Mouse (Mus musculus): Measurements from ENCODE around the gene Cd300ld5. TPM values are rescaled to one million over a fixed set of nuclear protein-coding genes. Genes with fewer than 3 reads are reported as not detected.
"Not testable (repeated sequence)": the region's sequence is repeated elsewhere in the genome, so short reads cannot be mapped to it uniquely, and the experiment has no call there.

The Cd300ld5 gene
- 1 to 10 TPM; 1.3 to 3.9 TPM for total RNA-seq (2021)
- long read RNA-seq, experiment 1 = 0 reads
- long read RNA-seq, experiment 2 = 0 reads

DNA sequence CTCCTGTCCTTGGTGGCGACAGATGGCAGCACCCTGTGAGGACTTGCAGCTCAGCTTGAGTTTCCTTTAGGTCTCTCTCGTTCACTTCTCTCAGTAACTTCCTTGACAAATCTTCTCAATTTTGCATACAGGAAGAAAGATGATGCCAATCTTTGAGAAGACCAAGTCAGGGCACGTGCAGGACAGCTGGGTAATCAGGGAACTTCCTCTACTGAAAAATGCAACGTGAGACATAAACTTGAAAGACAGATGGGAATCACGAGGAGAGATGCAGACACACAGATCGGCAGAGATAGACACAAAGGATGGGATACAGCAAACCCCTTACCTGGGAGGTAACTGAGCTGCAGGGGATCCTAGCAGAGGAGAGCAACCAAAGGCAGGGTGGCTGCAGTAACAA is at the start of gene Cd300ld5:
TSS of gene Cd300ld5 (minus strand) at position 101 of the 400 bp plus-strand sequence.
- not testable (repeated sequence) for DNase-seq

DNA sequence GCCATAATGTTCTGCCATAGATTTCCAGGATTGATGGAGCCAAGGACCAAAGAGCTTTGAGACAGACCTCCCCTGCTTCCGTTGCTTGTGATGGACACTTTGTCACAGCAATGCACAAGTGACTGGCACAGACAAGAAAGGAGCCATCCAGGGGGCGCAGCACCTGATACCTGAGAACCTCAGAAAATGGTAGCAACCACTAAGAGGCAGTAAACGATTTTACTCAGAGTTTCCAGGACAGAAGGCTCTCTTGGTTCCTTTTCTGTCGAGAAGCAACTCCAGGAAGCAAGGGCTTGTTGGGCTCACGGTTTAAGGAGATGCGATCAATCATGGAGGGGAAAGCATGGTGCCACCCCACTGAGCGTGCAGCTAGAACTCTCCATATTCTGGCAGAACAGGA is 48.6 kb upstream of the Cd300ld5 start:
- no peak for DNase-seq

DNA sequence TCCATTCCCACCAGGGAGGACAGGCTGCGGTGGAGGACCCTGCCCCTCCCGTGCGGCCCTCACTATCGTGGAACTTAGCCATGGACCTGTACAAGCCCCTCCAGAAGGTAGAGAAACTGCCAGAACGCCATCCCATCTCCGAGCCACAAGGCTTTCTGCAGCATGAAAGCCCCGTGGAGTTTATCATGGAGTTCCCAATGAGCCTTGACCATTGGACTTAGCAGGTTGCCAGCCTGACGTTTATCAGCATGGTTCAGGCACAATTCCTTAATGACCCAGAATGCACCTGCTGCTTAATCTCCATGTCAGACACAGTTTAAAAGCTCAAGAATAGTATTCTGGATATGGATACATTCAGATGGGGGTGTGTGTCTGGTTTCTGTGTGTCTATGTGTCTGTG is 47.5 kb upstream of the Cd300ld5 start:
- no peak for DNase-seq

DNA sequence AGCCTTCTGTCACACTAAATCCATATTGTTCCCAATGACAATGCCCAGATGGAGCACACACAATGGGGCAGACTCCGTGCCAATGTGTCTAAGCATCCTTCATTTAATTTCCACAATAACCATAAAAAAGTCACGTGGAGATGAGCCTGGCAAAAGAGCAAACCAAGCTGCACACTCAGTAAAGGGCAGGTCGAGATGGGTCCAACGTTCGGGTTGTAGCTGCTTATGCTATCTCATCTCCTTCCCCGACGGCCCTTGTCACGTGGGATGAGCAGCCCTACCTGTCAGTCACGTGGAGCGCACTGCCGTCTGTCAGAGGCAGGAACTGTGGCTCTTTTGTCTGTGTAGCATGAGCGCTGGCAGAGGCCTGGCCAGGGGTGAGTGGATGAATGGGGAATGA is 47.0 kb upstream of the Cd300ld5 start:
- no peak for DNase-seq

DNA sequence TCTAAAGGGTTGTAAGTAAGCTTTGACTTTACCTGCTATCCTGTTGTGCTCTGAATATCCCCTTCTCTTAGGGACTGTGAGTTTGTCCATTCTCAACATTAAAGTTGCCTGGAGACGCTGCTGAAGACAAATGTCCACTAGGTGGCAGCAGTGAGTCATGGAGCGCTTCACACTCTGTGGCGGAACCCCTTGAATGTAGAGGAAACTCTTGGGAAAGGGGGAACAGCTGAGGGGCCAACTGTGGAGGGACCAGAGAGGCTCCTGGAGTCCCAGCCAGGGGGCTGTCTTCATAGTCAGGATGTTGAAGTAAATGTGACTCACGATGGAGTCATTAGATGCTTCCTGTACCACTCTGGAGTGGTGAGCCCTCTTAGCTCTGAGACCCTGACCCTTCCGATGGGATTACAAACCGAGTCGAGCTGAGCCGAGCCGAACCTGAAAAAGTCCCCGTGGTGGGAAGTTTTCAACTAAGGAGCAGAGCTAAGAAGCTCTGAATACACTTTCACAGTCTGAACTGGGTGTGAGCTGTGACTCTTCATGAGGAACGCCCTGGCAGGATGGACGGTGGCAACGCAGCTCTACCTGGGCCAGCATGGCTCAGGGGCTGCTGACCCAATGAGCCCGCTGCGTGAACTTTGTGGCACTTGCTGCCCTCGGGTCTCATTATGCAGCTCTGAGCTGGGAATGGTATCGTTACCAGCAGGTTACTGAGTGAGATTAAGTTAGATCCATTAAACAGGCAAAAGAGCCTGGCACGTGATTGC is 46.0 kb upstream of the Cd300ld5 start:
- DNase-seq = peak; percentile 85

DNA sequence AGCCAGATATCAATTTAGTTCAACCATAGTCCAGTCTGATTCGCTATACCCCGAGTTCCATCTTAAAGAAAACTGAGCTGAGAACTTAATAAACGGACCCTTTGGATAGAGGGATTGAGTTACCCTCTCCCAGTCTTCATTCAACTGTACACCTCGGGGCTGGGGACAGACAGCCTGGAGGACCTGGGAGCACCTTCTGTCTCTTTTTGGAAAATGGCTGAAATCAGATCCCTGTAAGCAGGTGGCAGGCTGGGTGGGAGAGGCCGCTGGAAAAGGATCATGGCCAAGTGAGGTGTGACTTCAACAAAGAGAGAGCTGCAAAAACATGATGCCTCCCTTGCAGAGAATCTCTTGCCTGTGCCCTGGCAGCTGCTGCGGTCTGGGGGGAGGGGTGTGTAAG is 44.6 kb upstream of the Cd300ld5 start:
- no peak for DNase-seq

DNA sequence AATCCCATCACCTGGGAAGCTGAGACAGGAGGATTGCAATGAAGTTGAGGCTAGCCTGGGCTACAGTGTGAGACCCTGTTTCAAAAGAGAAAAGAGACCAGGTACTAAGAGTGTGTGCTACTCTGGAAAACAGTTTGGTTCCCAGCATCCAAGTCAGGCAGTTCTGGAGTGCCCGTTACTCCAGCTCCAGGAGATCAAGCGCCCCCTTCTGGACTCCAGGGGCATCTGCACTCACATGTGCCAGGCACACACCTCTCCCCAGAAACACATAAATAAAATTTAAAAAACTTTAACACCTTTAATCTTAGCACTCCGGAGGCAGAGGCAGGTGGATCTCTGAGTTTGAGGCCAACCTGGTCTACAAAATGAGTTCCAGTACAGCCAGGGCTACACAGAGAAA is 43.8 kb upstream of the Cd300ld5 start:
- DNase-seq = no peak

DNA sequence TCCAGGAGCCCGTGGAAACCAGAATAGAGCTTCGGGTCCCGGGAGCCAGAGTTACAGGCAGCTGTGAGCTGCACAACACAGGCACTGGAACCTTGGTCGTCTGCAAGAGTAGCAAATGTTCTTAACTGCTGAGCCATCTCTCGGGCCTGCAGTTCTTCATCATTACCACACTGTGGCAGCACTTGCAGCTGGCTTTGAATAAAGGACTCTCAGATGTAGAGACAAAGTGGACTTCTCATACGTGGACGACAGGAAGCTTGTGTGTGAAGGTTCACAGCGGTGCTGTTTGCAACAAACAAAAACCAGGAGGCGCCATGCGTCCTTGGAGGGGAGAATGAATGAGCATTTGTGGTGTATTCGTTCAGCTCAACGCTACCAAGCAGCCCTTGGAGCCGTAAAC is 43.3 kb upstream of the Cd300ld5 start:
- peak; percentile 52 for DNase-seq

DNA sequence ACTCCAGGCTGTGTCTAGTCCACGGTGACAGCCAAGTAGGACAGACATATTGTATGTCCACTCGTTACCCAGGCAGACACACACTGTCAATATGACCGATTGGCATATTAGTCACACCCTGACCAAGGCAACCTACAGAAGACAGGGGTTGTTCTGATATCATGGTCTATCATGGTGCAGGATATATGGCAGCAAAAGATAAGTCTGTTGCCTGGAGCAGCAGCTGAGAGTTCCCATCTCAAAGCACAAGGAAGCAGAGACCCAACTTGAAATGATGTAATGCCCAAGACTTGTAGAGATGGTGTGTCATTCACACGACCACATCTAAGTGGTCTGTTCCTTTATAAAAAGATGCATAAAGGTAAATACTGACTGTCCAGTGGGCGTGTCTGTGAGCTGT is 41.1 kb upstream of the Cd300ld5 start:
- DNase-seq = no peak

DNA sequence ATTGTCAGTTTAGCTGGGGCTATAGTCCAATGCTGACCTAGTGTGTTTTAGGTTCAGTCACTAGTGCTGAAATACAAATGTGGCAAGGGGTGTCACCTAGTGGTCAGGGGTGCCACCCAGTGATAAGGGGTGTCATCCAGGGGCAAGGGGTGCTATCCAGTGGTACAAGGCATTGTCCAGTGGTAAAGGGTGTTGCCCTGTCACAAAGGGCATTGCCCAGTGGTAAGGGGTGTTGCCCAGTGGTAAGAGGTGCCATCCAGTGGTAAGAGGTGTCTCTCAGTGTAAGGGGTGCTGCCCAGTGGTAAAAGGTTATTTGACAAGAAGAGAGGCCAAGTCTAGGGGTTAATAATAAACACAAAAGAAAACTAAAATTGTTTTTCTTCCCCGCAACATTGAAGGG is 39.9 kb upstream of the Cd300ld5 start:
- DNase-seq = no peak

DNA sequence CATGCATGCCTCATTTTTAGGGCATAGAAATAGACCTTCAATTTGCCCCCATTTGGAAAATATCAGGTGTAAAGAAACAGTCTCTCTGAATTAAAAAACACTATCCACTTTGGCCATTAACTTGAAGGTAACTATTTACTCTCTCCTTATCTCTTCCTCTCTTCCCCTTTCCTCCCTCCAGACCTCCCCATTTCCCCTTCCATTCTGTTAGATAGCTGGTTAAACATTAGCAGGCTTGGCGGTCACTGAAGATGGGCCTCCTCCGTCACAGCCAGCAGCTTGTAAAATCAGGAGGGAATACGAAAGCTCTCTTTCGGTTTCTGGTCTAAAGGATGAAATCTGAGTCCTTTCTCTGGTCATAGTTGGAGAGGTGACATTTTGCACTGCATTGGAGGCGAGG is 38.3 kb upstream of the Cd300ld5 start:
- DNase-seq = no peak

DNA sequence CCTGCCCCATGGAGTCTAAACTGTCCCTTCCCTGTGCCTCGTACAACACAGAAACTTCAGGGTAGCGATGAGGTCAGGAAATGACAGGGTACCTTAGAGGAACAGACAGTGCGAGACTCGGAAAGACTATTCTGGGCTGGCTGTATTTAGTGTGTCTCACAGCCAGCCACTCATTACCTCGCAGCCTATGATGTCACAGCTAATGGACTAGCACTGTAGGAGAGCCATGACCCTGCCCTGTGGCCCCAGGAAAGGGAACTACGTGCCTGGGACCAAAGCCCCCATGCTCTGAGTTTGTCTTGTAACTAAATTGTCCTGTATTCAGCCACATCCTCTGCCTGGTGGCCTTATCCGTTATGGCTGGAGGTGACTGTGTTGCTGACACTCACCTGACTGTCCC is 37.8 kb upstream of the Cd300ld5 start:
- no peak for DNase-seq

DNA sequence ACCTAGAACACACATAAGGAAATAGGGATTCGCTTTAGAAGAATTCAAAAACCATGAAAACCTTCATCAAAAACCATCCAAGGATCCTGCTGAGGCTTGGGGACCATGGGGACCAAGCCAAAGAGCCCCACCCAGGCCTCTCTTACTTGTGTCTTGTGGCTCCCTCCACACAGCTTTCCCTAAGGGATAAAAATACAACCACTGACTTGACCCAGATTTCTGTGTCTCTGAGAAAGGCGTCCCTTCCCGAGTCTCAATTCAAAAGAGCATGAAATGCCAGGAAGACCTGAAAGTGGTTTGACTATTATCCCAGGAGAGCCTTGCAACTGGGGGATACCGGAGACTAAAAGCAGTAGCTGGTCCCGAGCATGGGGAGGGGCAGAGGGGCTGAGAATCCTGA is 35.4 kb upstream of the Cd300ld5 start:
- no peak for DNase-seq

DNA sequence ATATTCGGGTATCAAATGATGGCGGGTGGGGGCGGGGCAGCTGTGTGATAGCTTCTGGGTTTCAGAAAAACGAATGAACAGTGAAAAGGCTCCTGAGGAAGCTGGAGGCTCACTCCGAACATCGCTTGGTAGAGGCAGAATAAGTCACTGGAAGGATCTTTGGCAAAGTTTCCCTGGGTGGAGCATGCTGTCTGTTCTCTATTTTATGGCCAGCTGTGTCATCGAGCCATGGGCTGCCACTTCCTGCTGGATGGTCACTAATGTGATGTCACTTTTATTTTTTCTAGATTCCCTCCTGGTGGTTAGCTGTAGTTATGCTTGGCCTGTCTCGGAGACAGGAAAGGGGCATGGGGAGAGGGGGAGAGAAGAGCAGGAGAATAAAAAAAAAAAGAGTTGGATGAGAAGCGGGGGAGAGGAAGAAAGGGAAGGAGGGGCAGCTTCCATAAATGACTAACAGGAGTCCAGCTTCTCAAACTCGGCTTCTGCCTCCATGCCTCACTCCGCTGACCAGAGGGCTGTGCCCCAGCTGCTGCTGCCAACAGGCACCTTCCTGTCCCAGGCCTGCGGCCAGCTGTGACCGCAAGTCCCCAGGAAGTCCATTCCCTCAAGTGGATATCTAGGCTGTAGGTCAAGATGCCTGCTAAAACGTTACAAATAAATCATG is 34.2 kb upstream of the Cd300ld5 start:
- DNase-seq = peak; percentile 73

DNA sequence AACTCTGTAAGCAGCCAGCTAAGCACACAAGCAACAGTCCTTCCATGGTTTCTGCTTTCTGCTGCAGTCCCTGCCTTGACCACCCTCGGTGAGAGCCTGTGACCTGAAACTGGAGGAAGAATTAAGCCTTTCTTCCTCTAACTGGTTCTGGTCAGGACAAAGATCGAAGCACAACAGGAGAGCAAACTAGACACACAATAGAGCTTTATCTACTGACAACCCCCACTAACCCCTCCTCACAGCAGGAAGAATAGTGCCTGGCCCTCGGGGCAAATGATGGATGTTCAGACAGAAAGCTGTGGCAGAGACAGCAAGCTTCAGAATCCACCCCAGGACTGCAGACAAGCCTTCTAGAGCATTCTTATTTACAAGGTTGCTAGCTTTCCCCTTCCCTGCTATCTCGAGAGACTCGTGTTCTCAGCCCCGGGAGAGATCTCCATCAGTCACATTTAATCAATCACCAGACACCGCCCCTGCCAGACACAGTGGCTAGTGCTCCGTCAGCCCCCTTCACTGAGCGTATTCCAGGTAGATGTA is 33.5 kb upstream of the Cd300ld5 start:
- DNase-seq = no peak

DNA sequence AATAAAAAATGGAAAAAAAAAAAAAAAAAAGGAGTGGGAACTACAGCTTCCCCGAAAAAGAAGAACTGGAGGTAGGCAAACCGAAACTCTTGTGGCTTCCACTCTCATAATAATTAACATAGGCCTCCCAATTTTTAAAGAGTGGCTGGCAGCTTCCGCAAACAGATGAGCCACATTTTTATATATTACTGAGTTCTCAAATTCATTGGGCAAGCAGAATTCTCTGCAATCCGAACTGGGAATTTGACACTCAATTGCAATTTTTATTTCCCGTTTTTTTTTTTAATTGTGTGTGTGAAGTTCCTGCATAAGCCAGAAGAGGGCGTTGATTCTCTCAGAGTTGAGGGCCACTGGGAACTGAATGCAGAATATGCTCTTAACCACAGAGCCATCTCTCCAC is 29.2 kb upstream of the Cd300ld5 start:
- no peak for DNase-seq

DNA sequence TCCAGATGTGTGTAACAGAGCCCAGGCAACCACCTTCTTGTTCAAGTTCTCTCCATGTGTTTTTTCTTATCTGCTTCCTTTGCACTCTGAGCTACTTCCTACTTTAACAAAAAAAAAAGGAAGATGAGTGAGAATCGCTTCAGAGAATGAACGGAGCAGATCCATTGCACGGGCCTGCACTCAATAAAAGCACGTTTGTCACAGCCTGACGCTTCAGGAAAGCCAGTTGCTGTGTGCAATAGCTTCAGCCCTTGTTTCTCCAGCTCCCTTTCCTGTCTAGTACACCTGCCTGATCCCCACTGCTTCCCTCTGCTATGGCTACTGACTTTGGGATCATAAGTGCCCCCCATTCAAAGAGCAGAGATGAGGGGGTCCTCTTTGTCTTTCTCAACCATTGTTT is 24.5 kb upstream of the Cd300ld5 start, which contains the start of gene Cd300e:
TSS of gene Cd300e (minus strand) at position 101 of the 400 bp plus-strand sequence.
- DNase-seq = no peak

DNA sequence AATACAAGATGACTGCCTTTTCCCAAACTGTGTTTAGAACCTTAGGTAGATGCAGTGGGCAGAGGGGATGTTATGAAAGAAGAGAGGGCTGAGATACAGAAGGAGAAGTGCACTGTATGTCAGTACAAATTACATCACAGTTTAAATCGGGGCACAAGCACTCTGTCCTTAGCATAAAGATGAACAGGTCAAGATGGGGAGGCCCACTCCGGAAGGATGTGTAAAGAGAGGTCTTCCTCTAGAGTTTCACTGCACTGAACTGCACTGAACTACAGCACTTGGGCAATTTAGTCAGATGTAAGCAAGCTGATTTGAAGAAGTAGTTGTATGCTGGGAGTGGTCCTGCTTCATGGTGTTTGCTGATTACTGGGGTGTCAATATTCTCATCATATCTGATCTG is 22.2 kb upstream of the Cd300ld5 start:
- no peak for DNase-seq

DNA sequence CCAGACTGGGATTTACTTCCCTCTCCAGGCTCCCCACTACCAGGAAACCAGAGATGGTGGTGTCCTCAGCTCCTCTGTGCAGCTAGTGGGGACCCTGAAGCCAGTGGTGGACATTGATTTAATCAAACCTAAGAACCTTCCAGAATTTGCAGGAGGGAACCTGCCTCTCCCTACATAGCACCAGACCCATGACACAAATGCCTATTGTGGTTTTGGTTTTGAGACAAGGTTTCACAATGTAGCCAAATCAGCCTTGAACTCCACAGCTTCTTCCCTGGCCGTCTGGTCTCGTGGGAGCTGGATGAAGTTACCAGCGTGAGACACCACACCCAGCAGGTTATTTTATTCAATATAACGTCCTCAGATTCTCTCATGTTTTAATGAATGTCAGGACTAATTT is 21.1 kb upstream of the Cd300ld5 start:
- no peak for DNase-seq

DNA sequence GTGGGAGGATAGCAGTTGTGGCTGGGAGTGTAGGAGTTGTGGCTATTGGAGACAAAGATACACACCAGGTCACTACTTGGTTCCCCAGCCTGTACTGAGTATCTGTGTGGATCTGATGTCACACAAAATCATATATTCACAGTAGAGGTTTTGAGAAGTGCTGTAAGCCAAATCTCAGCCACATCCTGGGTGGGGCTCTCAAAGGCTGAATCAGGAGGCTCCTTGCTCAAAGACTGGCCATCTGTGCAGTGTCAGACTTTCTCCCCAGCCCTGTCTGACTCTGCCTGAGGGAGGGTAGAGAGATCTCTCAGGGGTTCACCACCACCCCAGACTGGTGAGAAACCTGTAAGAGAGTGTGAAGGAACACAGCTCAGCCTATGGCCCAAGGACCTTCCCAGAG is 17.0 kb upstream of the Cd300ld5 start:
- no peak for DNase-seq

DNA sequence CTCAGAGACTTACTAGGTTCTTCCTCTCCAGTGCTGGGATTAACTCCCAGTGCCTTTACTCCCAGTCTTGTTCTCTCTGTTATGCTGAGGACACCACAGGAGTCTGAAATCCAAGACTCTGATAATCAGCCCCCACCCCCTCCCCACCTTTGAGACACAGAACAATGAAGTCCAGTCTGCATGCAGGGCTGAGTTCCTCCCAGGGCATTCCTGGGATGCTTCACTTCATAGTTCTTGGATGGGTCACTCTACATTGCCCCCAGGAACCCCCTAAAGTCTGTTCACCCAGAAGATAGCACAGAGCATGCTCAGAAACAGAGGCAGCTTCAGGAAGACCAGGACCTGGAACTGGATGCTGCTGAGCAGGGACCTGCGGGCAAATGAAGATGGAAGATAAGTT is 15.4 kb upstream of the Cd300ld5 start:
- DNase-seq = no peak

DNA sequence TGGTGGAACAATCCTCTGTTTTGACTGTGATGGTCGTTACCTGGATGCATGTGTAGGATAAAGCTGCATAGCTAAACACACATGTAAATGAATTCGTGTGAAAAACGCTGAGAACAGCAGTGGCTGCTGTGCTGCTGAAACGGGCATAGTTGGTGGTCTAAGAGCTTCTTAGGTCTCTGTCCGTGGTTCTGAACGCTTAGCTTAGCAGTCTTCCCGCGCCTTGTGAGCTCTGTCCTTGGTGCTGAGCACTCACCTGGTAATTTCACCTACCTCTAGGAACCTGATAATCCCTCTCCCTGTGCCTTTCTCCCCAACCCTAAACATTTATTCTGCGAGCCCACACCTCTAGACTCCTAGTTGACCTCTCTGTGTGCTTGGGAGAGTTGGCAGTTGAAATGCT is 14.6 kb upstream of the Cd300ld5 start:
- DNase-seq = peak; percentile 64

DNA sequence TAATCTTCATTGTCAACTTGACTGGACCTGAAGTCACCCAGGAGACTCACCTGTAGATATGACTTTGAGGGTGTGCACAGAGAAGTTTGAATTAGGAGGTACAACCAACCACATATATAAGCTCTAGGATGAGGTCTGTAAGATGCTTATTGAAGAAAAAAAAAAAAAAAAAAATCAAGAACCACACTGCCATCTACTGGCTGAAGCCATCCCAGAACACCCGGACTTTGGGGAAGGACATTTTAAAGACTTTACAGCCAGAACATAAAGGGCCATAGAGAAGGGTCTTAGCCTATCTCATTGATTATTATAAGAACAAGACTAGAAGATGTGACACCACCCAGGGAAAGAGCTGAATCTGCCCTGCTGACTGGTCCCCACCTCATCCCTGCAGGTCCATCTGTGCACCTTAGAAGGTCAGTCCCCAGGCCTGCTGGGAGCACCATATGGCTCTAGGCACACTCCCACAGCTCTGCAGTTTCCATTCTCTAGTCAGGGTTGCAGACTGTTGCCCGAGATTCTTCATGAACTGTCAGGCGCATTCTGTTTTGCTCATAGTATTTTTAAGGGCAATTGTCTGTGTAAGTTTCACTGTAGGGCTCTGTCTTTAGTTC is 11.8 kb upstream of the Cd300ld5 start:
- DNase-seq = no peak

All from adrenal gland, postnatal 10 days (tissue).